Mouse (Mus musculus) heart, postnatal 0 days (tissue): ENCODE data around the gene Irf2bpl.

Experiments
- CTCF ChIP-seq: IDR thresholded peaks from 2 replicates; pipeline ENCODE4 v1.5.1; 2016; ENCODE audit warnings: antibody characterized with exemption, control low read depth, low read depth
- EP300 ChIP-seq: IDR thresholded peaks from 2 replicates; pipeline ENCODE4 v1.6.1; 2016; ENCODE audit warnings: antibody characterized with exemption, low read depth

DNA sequence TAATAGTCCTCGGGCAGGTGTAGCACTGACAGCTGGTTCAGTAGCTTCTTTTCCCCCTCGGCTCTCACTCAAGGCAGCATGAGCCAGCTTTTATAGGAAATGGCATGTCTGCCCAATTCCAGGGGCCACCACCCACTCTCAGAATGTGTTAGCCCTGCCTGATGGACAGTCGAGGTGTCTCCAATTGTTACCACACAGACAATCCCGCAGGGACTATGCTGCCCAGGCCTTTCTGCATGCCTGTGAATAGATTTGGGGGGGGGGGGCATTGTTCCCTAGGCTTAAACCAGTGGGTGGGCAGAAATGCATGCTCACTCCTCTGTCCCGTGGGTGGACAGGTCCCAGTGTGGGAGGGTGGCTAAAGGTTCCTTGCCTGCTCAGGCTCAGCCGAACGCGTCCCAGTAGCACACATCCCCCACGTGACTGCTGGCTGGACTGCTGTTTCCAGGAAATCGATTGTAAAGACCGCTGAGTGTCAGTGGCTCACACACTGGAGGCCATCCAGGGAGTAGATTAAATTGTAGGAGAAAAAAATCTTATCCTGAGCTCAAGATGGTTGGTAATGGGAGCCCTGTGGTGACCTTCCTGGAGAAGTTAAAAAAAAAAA, 33.9 kb upstream of the Irf2bpl start:
- TF ChIP-seq CTCF (no peak), EP300 (no peak)
